Mouse (Mus musculus): ENCODE results near the gene Plekhm2.

GRCm38 (mm10) chr4:141636693-141637092 lies 28.0 kb downstream of the Plekhm2 start:
- TF ChIP-seq POLR2A (IDR thresholded peaks at IDR 0.05; ENCODE audit: extremely low read depth, insufficient read depth, low read length), result no peak
- TF ChIP-seq CTCF (IDR thresholded peaks at IDR 0.05; ENCODE audit: low read depth, low read length), result no peak

Measured in liver, adult 2 months (tissue).